Mouse (Mus musculus): ENCODE measurements around the gene Psmd13. TPM values are rescaled to one million over a fixed set of nuclear protein-coding genes. Genes with fewer than 3 reads are reported as not detected.

The Psmd13 gene
- polyA plus RNA-seq, 1 experiment = 130 TPM

DNA sequence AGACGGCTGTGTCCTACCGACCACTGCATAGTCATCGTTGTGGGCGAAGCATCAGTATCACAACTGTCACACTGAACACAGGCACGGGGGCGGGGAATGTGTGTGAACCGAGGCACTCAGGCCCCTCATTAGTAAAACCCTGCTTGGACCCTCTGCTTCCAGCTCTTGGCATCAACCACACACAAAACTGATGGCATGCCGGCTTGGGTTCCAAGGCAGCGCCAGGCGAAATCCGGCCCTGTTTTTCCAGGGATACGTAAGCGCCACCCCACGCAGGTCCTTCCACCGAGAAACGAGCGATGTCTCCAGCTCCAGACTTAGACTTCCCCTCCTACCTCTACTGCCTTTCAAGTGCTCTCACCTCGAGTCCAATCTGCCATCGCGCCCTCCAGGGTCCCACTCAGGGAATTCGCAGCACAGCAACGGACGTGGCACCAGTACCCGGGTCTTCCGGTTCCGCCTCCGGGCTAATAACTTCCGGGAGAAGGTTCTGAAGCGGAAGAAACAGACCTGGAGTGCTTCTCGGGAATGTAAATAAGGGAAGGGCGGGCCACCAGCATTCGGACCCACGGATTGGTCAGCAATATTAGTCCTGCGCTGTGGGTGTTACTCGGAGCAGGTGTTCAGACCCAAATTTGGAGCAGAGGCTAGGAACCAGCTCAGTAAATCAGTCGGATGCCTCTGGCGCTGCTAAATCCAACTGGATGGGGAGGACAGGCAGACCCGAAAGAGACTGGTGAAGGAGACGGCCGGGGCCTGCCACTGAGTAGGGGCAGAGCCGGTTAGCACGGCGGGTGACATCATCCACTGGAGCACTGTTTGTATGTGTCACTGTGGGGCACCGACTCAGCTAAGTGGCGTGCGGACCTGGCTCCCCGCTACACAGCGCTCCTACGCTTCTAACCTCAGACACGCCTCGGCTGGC is 25.6 kb upstream of the Psmd13 start, which contains the start of gene Gm45785:
Gene Gm45785, minus strand, starts transcription at position 472 of the 925 bp plus-strand sequence.
- H3K4me3 ChIP-seq (replicated peaks) = peak within 1 kb of the TSS; percentile 100
- H3K36me3 ChIP-seq (replicated peaks; ENCODE audit: low read length) = peaks cover 74% of the 10 kb centered on the region
- peaks cover 82% of the 10 kb centered on the region for H3K4me1 ChIP-seq
- no peaks in the 10 kb centered on the region for H3K9me3 ChIP-seq
- no peaks in the 10 kb centered on the region for H3K27me3 ChIP-seq (replicated peaks)
- TF ChIP-seq GATA1 (IDR thresholded peaks at IDR 0.05; ENCODE audit: borderline replicate concordance, low read length) = no peak
- peak; percentile 15; the same call in 1 of the 2 replicates for TF ChIP-seq FLI1 (IDR thresholded peaks at IDR 0.05; ENCODE audit: low read length)

DNA sequence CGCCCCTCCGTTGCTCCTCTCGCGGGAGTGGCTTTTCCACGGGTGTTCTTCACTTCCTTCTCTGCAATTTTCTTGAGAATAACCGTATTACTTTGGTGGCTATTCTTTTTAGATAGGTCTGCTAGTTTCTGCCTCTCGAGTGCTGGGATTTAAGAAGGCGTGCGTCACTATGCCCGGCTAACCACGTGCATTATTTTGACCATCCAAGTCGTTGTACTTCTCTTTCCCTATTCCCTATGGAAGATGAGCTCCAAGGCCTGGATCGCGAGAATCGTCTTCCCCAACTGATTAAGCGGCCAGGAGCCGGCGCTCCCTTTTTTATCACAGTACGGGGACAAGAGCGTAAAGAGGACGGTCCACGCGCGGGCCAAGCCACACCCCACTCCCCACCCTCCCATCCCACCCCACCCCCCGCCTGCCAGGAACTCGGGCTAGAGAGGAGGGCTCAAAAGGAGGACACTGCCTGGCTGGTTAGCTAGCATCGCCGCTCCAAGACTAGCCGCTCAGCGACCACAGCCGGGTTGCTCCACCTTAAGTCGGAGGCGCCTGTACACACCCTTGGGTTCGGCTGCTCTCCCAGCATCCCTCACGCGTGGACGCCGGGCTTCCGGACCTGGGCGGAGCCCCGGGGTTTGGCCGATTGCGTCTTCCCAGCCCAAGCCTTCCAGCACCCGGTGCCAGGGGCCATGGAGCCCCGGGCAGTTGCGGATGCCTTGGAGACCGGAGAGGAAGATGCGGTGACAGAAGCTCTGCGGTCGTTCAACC is 24.8 kb upstream of the Psmd13 start, which contains the start of gene Ric8a:
Gene Ric8a, plus strand, starts transcription at position 173 of the 765 bp plus-strand sequence.
- TF ChIP-seq GATA1 (IDR thresholded peaks at IDR 0.05; ENCODE audit: borderline replicate concordance, low read length) (no peak), FLI1 (IDR thresholded peaks at IDR 0.05; ENCODE audit: low read length) (peak; percentile 31; the same call in 1 of the 2 replicates)
- Histone ChIP-seq H3K4me1 (peaks cover 84% of the 10 kb centered on the region), H3K4me3 (replicated peaks) (peak within 1 kb of the TSS; percentile 100), H3K9me3 (no peaks in the 10 kb centered on the region), H3K27me3 (replicated peaks) (no peaks in the 10 kb centered on the region), H3K36me3 (replicated peaks; ENCODE audit: low read length) (peaks cover 76% of the 10 kb centered on the region)

DNA sequence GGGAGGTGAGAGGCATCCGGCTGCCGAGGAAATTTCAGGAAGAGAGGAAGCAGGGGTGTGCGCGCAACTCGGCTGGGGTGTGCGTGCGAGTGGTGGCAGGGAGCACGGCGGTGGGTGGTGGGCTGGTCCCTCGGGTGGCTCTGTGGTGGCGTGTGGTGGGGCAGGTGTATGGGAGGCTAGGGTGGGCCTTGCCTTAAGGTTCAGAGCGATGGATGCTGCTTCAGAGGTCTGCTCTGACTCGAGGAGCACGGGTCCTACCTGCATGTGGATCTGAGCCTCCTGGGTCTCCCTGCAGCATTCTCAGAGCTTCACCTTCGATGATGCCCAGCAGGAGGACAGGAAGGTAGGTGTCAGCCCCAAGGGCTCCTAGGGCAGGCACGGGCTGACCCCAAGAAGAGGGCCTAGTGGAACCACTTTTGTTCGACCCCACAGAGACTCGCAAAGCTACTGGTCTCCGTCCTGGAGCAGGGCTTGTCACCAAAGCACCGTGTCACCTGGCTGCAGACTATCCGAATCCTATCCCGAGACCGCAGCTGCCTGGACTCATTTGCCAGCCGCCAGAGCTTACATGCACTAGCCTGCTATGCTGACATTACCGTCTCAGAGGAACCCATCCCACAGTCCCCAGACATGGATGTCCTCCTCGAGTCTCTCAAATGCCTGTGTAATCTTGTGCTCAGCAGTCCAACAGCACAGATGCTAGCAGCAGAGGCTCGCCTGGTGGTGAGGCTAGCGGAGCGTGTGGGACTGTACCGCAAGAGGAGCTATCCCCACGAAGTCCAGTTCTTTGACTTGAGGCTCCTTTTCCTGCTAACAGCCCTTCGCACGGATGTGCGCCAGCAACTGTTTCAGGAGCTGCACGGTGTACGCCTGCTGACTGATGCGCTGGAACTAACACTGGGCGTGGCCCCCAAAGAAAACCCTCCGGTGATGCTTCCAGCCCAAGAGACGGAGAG is 23.9 kb upstream of the Psmd13 start, which contains the start of gene Bet1l:
Gene Bet1l, minus strand, starts transcription at position 28 of the 956 bp plus-strand sequence.
- Histone ChIP-seq H3K4me1 (peaks cover 80% of the 10 kb centered on the region), H3K9me3 (no peaks in the 10 kb centered on the region), H3K27me3 (replicated peaks) (no peaks in the 10 kb centered on the region), H3K4me3 (replicated peaks) (peak within 1 kb of the TSS; percentile 100), H3K36me3 (replicated peaks; ENCODE audit: low read length) (peaks cover 76% of the 10 kb centered on the region)
- TF ChIP-seq FLI1 (IDR thresholded peaks at IDR 0.05; ENCODE audit: low read length) (no peak), GATA1 (IDR thresholded peaks at IDR 0.05; ENCODE audit: borderline replicate concordance, low read length) (no peak)

DNA sequence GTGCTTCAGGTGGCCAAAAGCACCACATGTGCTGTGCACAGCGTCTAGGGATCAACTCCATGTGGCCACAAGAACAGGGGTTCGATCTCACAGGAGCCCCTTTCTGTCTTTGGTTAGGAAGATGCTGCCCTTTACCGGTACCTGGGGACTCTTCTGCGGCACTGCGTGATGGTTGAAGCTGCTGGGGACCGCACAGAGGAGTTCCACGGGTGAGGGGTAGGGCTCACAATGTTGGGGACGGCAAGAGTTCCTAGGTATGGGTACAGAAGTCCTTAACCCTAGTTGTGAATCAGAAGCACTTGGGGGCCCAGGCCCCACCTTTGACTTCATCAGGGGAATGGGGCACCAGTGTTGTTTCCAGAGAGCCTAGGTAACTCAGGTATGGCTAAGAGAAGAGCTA is 23.0 kb upstream of the Psmd13 start:
- Histone ChIP-seq H3K27me3 (replicated peaks) (no peaks in the 10 kb centered on the region), H3K9me3 (no peaks in the 10 kb centered on the region), H3K36me3 (replicated peaks; ENCODE audit: low read length) (peaks cover 76% of the 10 kb centered on the region), H3K4me1 (peaks cover 73% of the 10 kb centered on the region), H3K4me3 (replicated peaks) (peak overlapping the region; percentile 100)
- TF ChIP-seq FLI1 (IDR thresholded peaks at IDR 0.05; ENCODE audit: low read length) = no peak
- no peak for TF ChIP-seq GATA1 (IDR thresholded peaks at IDR 0.05; ENCODE audit: borderline replicate concordance, low read length)

DNA sequence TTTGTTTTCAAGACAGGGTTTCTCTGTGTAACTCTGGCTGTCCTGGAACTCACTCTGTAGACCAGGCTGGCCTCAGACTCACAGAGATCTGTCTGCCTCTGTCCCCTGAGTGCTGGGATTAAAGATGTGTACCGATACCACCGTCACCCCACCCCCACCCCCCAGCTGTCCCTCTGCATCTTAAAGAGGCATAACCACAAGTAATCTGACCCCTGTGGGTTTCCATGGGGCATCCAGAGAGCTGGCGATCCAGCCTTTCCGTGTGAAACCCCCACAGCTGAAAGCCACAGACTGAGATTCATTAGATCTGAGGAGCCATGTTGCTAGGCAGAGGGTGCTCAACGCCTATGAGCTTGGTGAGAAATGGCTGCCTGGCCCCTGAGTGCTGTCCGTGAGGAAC is 21.8 kb upstream of the Psmd13 start:
- Histone ChIP-seq H3K4me1 (peaks cover 67% of the 10 kb centered on the region), H3K27me3 (replicated peaks) (no peaks in the 10 kb centered on the region), H3K4me3 (replicated peaks) (no peak overlapping the region), H3K36me3 (replicated peaks; ENCODE audit: low read length) (peaks cover 76% of the 10 kb centered on the region), H3K9me3 (no peaks in the 10 kb centered on the region)
- TF ChIP-seq GATA1 (IDR thresholded peaks at IDR 0.05; ENCODE audit: borderline replicate concordance, low read length) (no peak), FLI1 (IDR thresholded peaks at IDR 0.05; ENCODE audit: low read length) (no peak)

DNA sequence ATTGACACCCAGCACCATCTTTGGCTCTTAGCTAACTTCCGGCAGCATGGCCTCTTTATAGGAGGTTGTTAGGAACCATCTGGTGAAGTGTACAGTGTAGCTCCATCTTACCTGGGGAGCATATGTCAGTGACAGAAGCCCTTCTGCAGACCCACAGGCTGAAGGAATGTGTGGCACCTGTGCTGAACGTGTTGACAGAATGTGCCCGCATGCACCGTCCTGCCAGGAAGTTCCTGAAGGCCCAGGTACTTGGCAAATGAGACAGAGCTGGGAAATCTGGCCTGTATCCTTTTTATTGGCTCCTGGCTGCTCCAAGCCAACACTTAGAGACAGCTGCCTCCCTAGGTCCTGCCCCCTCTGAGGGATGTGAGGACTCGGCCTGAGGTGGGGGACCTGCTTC is 21.0 kb upstream of the Psmd13 start:
- peaks cover 80% of the 10 kb centered on the region for H3K36me3 ChIP-seq (replicated peaks; ENCODE audit: low read length)
- no peaks in the 10 kb centered on the region for H3K9me3 ChIP-seq
- peaks cover 68% of the 10 kb centered on the region for H3K4me1 ChIP-seq
- TF ChIP-seq FLI1 (IDR thresholded peaks at IDR 0.05; ENCODE audit: low read length) (no peak), GATA1 (IDR thresholded peaks at IDR 0.05; ENCODE audit: borderline replicate concordance, low read length) (no peak)
- no peaks in the 10 kb centered on the region for H3K27me3 ChIP-seq (replicated peaks)
- no peak overlapping the region for H3K4me3 ChIP-seq (replicated peaks)

DNA sequence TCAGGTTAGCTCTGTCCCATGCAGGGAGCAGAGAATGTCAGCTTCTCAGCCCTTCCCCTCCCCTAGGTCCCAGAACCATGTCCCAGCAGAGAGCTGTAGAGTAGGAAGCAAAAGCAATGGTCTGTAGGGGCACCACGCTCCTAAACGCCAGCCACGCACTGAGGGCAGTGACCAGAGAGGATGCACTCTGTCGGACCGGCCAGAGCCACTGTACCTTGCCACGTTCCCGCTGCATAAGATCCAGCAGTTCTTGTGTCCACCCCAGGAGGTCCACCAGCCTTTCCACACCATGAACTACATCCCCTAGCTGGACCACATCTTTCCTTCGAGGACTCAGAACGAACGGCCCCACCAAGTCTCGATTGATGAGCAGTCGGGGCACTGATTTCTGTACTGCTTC is 17.0 kb upstream of the Psmd13 start:
- Histone ChIP-seq H3K4me1 (peaks cover 72% of the 10 kb centered on the region), H3K27me3 (replicated peaks) (no peaks in the 10 kb centered on the region), H3K36me3 (replicated peaks; ENCODE audit: low read length) (peaks cover 97% of the 10 kb centered on the region), H3K4me3 (replicated peaks) (peak overlapping the region; percentile 12), H3K9me3 (no peaks in the 10 kb centered on the region)
- no peak for TF ChIP-seq FLI1 (IDR thresholded peaks at IDR 0.05; ENCODE audit: low read length)
- no peak for TF ChIP-seq GATA1 (IDR thresholded peaks at IDR 0.05; ENCODE audit: borderline replicate concordance, low read length)

DNA sequence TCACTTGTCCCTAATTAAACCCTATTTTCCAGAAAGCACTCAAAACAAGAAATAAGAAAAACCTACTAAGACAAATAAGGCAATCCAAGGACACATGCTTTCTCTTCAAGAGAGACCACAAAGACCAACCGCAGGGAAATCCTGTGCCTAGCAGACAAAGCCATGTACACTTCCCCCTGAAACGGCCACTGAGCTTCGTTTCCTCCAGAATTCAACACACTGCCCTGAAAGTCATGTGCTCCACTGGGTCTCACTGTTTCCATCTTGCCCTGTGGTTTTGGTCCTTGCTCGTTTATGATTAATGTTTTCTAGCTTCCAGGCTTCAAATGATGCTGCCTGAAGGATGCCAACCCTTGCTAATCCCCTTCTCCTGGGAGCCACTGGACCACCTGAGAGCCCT is 7.5 kb upstream of the Psmd13 start:
- Histone ChIP-seq H3K4me3 (replicated peaks) (peak overlapping the region; percentile 83), H3K4me1 (peaks cover 96% of the 10 kb centered on the region), H3K9me3 (no peaks in the 10 kb centered on the region), H3K27me3 (replicated peaks) (no peaks in the 10 kb centered on the region), H3K36me3 (replicated peaks; ENCODE audit: low read length) (peaks cover 94% of the 10 kb centered on the region)
- TF ChIP-seq FLI1 (IDR thresholded peaks at IDR 0.05; ENCODE audit: low read length) = 0 out of 2 replicates have a peak, but pooled peaks have one; percentile 14
- peak; percentile 14; the same call in 1 of the 3 replicates for TF ChIP-seq GATA1 (IDR thresholded peaks at IDR 0.05; ENCODE audit: borderline replicate concordance, low read length)

DNA sequence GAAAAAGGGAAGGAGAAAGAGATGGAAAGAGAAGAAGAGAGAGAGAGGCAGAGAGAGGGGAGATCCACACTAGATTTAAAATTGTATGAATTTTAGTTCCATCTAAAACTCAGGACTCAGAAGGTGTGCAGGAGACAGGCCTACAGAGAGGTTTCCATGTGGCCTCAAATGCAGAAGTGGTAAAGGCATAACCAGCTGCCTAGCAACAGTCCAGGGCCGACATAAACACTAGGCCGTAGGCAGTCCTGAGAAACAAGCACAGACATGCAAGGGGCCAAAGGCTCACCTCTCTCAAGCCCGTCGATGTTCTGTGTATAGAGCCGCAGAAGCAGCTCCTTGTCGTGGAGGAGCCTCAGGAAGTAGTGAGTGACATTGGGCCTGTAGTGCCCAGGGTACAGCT is 4.4 kb upstream of the Psmd13 start:
- Histone ChIP-seq H3K9me3 (no peaks in the 10 kb centered on the region), H3K4me3 (replicated peaks) (no peak overlapping the region), H3K4me1 (peaks cover 84% of the 10 kb centered on the region), H3K36me3 (replicated peaks; ENCODE audit: low read length) (peaks cover 62% of the 10 kb centered on the region), H3K27me3 (replicated peaks) (no peaks in the 10 kb centered on the region)
- TF ChIP-seq GATA1 (IDR thresholded peaks at IDR 0.05; ENCODE audit: borderline replicate concordance, low read length) (no peak), FLI1 (IDR thresholded peaks at IDR 0.05; ENCODE audit: low read length) (no peak)

Measured in megakaryocyte, embryonic 14.5 days (primary cell).